Comparison of ENCODE assay signal across 26 mouse cellular contexts in genomic region chr8:45274317-45274716, GRCm38 (mm10). TPM values are rescaled to one million over a fixed set of nuclear protein-coding genes. Genes with fewer than 3 reads are reported as not detected.
"Had no signal": no experiment of that assay in that cellular context is flagged by ENCODE, and none has a peak within 500 bp of the region (broad histone marks: within the 10 kb centered on the region; RNA-seq: fewer than 3 reads in every experiment).

No protein-coding gene starts in this region.

- H3K4me2 ChIP-seq: limb, embryonic 13.5 days; liver, embryonic 12.5 days; liver, embryonic 15.5 days; lung, embryonic 15.5 days; midbrain, embryonic 12.5 days had no signal

- DNase-seq: kidney, postnatal 25 days; layer of hippocampus, adult 9-11 months; liver; lung, adult 18-20 months; right cerebral cortex, adult 18-20 months; right cerebral cortex, postnatal 14 days; right cerebral cortex, postnatal 4 days; thymus, adult 2 months; thymus, postnatal 14 days; thymus, postnatal 4 days had no signal

- H3K36me3 ChIP-seq: limb, embryonic 10.5 days; limb, embryonic 13.5 days; liver, embryonic 12.5 days; liver, embryonic 15.5 days; lung, embryonic 15.5 days; midbrain, embryonic 12.5 days had no signal

- H3K4me1 ChIP-seq: limb, embryonic 10.5 days; limb, embryonic 13.5 days; liver, embryonic 12.5 days; liver, embryonic 15.5 days; lung, embryonic 15.5 days; midbrain, embryonic 12.5 days had no signal

- H3K27me3 ChIP-seq: limb, embryonic 13.5 days; liver, embryonic 12.5 days; liver, embryonic 15.5 days; lung, embryonic 15.5 days; midbrain, embryonic 12.5 days had no signal

- H3K27ac ChIP-seq: kidney, postnatal 0 days; layer of hippocampus, adult 2 months; limb, embryonic 10.5 days; limb, embryonic 13.5 days; liver, embryonic 12.5 days; liver, embryonic 15.5 days; lung, embryonic 15.5 days; macrophage; midbrain, embryonic 12.5 days; stomach, postnatal 0 days had no signal

- ATAC-seq: liver, embryonic 12.5 days; midbrain, embryonic 16.5 days had no signal

- H3K9ac ChIP-seq: limb, embryonic 13.5 days; liver, embryonic 12.5 days; liver, embryonic 15.5 days; lung, embryonic 15.5 days; midbrain, embryonic 12.5 days had no signal

- H3K4me3 ChIP-seq: layer of hippocampus, adult 2 months; limb, embryonic 10.5 days; limb, embryonic 13.5 days; liver, embryonic 12.5 days; liver, embryonic 15.5 days; lung, embryonic 15.5 days; midbrain, embryonic 12.5 days had no signal

- H3K9me3 ChIP-seq: limb, embryonic 10.5 days; limb, embryonic 13.5 days; liver, embryonic 12.5 days; liver, embryonic 15.5 days; lung, embryonic 15.5 days; midbrain, embryonic 12.5 days had no signal

RNA-seq across cellular contexts. Expression of gene F11, which starts 12.5 kb away (rescaled TPM):
- polyA plus RNA-seq: kidney, embryonic 14.5 days; kidney, postnatal 0 days; large intestine, adult 2 months; limb, embryonic 10.5 days; limb, embryonic 13.5 days; lung, embryonic 15.5 days; macrophage; midbrain, embryonic 12.5 days; midbrain, embryonic 16.5 days; neural tube, embryonic 11.5 days; neural tube, embryonic 14.5 days; stomach, embryonic 14.5 days; thymus, adult 2 months had no signal

RNA-seq across cellular contexts. Expression of gene Klkb1, which starts 20.3 kb away (rescaled TPM):
- polyA plus RNA-seq: lung, embryonic 15.5 days; midbrain, embryonic 12.5 days; midbrain, embryonic 16.5 days; neural tube, embryonic 11.5 days; stomach, embryonic 14.5 days; thymus, adult 2 months had no signal

RNA-seq across cellular contexts. Expression of gene Gm45753, which starts 33.9 kb away (rescaled TPM):
- polyA plus RNA-seq: kidney, embryonic 14.5 days; large intestine, adult 2 months; limb, embryonic 10.5 days; limb, embryonic 13.5 days; lung, embryonic 15.5 days; midbrain, embryonic 12.5 days; midbrain, embryonic 16.5 days; neural tube, embryonic 11.5 days; neural tube, embryonic 14.5 days; stomach, embryonic 14.5 days; thymus, adult 2 months had no signal
